Mouse (Mus musculus) stomach, embryonic 14.5 days (tissue): Measurements from ENCODE around the gene Acad10. TPM values are rescaled to one million over a fixed set of nuclear protein-coding genes. Genes with fewer than 3 reads are reported as not detected.
A peak's percentile ranks its signal among the peaks of the same experiment; 100 is the strongest.
"Not testable (repeated sequence)": the region's sequence is repeated elsewhere in the genome, so short reads cannot be mapped to it uniquely, and the experiment has no call there.

ENCODE experiments used
- ATAC-seq: fragments of 200-750 bp; cut with Nextera tagmentation; 2 replicates; pipeline ENCODE4 v1.8.0; 2017; ENCODE audit warnings: low read depth, moderate TSS enrichment; ENCODE audit not compliant: insufficient number of reproducible peaks, insufficient read depth, low FRiP score
- H3K27ac ChIP-seq: fragments of 300-500 bp; sonication (generic); 2 replicates; pipeline ENCODE4 v1.5.1; 2014; ENCODE audit warnings: mild to moderate bottlenecking, low read length, moderate library complexity, mixed read lengths
- H3K27me3 ChIP-seq: fragments of 300-500 bp; sonication (generic); 2 replicates; pipeline ENCODE4 v1.6.1; 2014; ENCODE audit warnings: low read length, control low read depth, mixed read lengths; ENCODE audit not compliant: control insufficient read depth, insufficient read depth
- H3K36me3 ChIP-seq: fragments of 300-500 bp; sonication (generic); 2 replicates; pipeline ENCODE4 v1.6.1; 2014; ENCODE audit warnings: mild to moderate bottlenecking, control low read depth, low read length, moderate library complexity, mixed read lengths; ENCODE audit not compliant: control insufficient read depth, insufficient read depth
- H3K4me1 ChIP-seq: fragments of 300-500 bp; sonication (generic); 2 replicates; pipeline ENCODE4 v1.6.1; 2014; ENCODE audit warnings: low read length, control low read depth, mixed read lengths; ENCODE audit not compliant: control insufficient read depth, insufficient read depth
- H3K4me2 ChIP-seq: fragments of 300-500 bp; sonication (generic); replicated peaks from 2 replicates; pipeline ENCODE4 v1.6.1; 2014; ENCODE audit warnings: low read depth, low read length, control low read depth
- H3K4me3 ChIP-seq: fragments of 300-500 bp; sonication (generic); 2 replicates; pipeline ENCODE4 v1.5.1; 2014; ENCODE audit warnings: low read depth, low read length, control low read depth
- H3K9ac ChIP-seq: fragments of 300-500 bp; sonication (generic); replicated peaks from 2 replicates; pipeline ENCODE4 v1.6.1; 2014; ENCODE audit warnings: low read depth, mild to moderate bottlenecking, control low read depth, low read length, moderate library complexity, mixed read lengths
- H3K9me3 ChIP-seq: fragments of 300-500 bp; sonication (generic); 2 replicates; pipeline ENCODE4 v1.6.1; 2016; ENCODE audit warnings: low read depth, low read length, control low read depth; ENCODE audit not compliant: control insufficient read depth
- WGBS: fragments of 180-500 bp; shearing (Covaris S2); extraction: QIAGEN DNeasy Blood & Tissue Kit; methylation state at CpG from one replicate; pipeline ENCODE4 v1.1.7; 2014; 5-methylcytosine and 5-hydroxymethylcytosine counted together
- polyA plus RNA-seq: library from polyadenylated mRNA; unstranded; fragments of >200 nt; fragmentation: Nextera tagmentation; extraction: Ambion mirVana; gene quantifications from 2 replicates; pipeline ENCODE4 v1.2.1, GENCODE M21; 2014

Gene Acad10
- polyA plus RNA-seq, 1 experiment from 2014 or later, result 2.3 TPM

DNA sequence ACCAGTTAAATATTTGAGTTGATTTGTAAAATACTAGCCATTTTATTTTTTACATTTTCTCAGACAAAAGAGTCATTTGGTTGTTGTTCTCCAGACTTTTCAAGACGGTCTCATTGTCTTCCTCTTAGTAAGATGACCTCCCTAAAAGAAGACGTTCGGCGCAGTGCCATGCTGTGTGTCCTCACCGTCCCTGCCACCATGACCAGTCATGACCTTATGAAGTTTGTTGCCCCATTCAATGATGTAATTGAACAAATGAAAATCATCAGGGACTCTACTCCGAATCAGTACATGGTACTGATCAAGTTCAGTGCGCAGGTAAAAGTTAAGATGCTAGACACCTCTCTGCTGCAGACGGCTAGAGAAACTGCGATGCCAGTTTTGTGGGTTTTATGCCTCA, 4.7 kb upstream of the Acad10 start:
- peaks cover 29% of the 10 kb centered on the region for H3K36me3 ChIP-seq
- no peaks in the 10 kb centered on the region for H3K9me3 ChIP-seq
- H3K27ac ChIP-seq, result no peak overlapping the region
- 93% methylated on average over 9 of the region's 9 CpGs for WGBS
- no peaks in the 10 kb centered on the region for H3K27me3 ChIP-seq
- H3K4me2 ChIP-seq, result no peak overlapping the region
- no peak overlapping the region for H3K9ac ChIP-seq
- H3K4me1 ChIP-seq, result peaks cover 10% of the 10 kb centered on the region; the same call in 1 of the 2 replicates
- H3K4me3 ChIP-seq, result no peak overlapping the region
- no peak for ATAC-seq

DNA sequence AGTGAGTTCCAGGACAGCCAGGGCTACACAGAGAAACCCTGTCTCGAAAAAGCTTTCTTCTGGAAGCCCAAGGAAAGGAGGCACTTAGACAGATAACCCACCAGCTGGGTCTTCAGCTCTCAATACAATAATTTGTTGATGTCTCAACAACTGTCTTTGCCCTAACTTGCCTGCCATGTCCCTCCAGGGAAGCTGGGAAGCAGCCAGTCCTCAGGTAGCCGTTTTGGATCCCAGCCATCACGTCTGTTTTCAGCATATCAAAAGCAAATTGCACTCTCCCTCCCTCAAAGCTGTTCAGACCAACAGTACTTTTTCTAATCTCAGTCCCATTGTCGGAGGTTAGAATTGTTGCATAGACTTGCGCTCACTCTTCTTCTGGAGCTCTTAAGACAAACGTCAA, 3.8 kb upstream of the Acad10 start:
- Histone ChIP-seq H3K27me3 (no peaks in the 10 kb centered on the region), H3K36me3 (peaks cover 29% of the 10 kb centered on the region), H3K4me1 (peaks cover 12% of the 10 kb centered on the region; the same call in 1 of the 2 replicates), H3K27ac (no peak overlapping the region), H3K9me3 (no peaks in the 10 kb centered on the region), H3K4me3 (no peak overlapping the region), H3K4me2 (no peak overlapping the region), H3K9ac (no peak overlapping the region)
- WGBS, result 87% methylated on average over 6 of the region's 6 CpGs
- ATAC-seq, result no peak

DNA sequence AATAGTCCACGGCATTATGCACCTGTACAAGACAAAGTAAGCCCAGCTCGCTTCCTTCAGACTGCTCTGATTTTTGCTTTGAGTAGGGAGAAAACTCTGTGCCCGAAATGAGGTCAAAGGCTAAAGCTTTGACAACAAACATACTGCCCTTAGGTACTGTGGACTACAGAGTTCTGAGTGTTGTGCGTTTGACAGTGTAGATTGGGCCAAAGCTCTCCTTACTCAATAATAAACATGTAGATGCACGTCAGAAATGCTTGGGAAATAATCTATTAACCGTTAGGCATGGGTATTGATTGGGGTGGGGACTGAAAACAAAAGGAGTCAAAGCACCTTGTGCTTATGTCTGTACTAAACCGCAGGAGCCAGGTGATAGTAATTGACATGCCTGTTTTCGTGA, 3.1 kb upstream of the Acad10 start:
- Histone ChIP-seq H3K27me3 (no peaks in the 10 kb centered on the region), H3K9ac (no peak overlapping the region), H3K4me1 (peaks cover 12% of the 10 kb centered on the region; the same call in 1 of the 2 replicates), H3K4me2 (no peak overlapping the region), H3K4me3 (no peak overlapping the region), H3K27ac (no peak overlapping the region), H3K36me3 (peaks cover 29% of the 10 kb centered on the region), H3K9me3 (no peaks in the 10 kb centered on the region)
- no peak for ATAC-seq
- WGBS, result 78% methylated on average over 8 of the region's 8 CpGs

DNA sequence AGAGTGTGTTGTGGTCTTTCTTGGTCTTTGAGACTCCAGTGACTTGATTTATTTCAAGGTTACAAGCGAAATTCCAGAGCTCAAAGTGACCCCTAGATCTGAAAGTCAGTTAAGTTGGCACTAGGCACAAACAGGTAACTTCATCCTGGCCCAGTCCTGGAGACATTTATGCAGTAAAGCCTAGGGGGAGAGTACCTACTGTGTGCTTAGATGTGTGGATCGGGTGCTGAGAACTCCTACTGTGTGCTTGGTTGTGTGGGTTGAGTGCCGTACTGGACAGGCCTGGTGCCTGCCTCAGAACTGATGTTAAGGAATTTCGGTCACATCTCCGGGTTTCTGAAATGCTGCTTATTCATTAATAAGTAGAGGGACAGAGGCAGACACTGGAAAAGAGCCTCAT, 1.2 kb upstream of the Acad10 start:
- Histone ChIP-seq H3K4me1 (peaks cover 12% of the 10 kb centered on the region; the same call in 1 of the 2 replicates), H3K9ac (peak overlapping the region; percentile 84), H3K36me3 (peaks cover 18% of the 10 kb centered on the region), H3K9me3 (no peaks in the 10 kb centered on the region), H3K27me3 (no peaks in the 10 kb centered on the region), H3K4me3 (peak overlapping the region; percentile 98), H3K27ac (no peak overlapping the region), H3K4me2 (peak overlapping the region; percentile 86)
- 81% methylated on average over 5 of the region's 5 CpGs for WGBS
- ATAC-seq, result no peak

DNA sequence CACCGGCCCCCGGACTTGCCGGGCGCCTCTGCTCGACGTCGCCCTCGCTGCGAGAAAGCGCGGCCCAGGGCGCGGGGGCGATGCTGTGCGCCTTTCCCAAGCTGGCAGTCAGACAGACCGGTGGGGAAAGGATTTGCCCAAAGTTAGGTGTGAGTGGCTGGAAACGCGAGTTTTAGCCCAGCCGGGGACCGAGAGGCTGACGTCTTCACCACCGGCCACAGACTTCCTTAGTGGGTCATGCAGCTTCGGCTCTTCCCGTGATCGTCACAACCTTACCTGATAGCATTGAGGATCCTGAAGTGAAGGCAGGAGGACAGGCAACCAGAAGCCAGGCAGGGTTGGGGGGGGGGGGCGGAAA, 562 bp upstream of the Acad10 start:
- Histone ChIP-seq H3K9me3 (no peaks in the 10 kb centered on the region), H3K36me3 (peaks cover 13% of the 10 kb centered on the region), H3K4me3 (peak overlapping the region; percentile 98), H3K4me2 (peak overlapping the region; percentile 86), H3K9ac (peak overlapping the region; percentile 84), H3K27ac (peak overlapping the region; percentile 48; the same call in 1 of the 2 replicates), H3K27me3 (no peaks in the 10 kb centered on the region), H3K4me1 (peaks cover 12% of the 10 kb centered on the region; the same call in 1 of the 2 replicates)
- ATAC-seq, result peak; percentile 12; the same call in 1 of the 2 replicates
- under 1% methylated on average over 26 of the region's 26 CpGs for WGBS

DNA sequence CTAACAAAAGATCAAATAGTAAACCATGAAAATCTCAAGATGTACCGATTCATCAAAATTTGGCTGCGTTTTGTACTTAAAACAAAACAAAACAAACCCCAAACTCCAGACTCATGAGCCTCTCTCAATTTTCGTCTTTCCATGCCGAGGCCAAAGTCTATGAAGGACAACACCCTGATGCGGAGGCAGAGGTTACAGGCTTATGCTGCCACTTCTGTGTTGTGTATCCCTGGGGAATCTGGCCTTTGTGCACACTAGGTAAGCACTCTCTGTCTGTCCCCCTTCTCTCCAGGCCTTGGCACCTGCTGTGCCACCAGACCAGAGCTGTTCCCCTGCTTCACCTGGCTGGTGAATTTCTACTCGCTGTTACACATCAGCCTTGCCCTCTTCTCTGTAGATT, 2.7 kb downstream of the Acad10 start:
- H3K27me3 ChIP-seq, H3K9ac ChIP-seq, H3K4me3 ChIP-seq, H3K9me3 ChIP-seq, H3K4me2 ChIP-seq, H3K36me3 ChIP-seq, ATAC-seq, H3K27ac ChIP-seq: not testable (repeated sequence)
- 83% methylated on average over 6 of the region's 6 CpGs for WGBS
- H3K4me1 ChIP-seq, result peaks cover 12% of the 10 kb centered on the region; the same call in 1 of the 2 replicates

DNA sequence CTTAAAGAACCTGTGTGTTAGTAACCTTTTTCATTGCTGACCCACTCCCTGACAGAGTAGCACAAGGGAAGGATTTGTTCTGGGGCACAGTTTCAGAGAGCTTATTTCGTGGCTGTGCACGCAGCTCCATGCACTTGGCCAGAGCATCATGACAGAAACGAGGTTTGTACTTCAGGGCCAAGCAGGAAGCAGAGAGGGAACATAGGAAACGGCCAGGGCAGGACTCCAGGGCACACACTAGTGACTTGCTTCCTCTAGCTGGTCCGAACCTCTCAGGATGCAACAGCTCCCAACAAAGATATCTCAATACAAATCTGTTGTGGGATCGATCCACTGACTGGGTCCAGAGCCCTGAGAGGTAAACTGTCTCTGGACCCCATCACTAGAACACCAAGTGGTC, 3.4 kb downstream of the Acad10 start:
- H3K4me1 ChIP-seq, H3K27me3 ChIP-seq, H3K9ac ChIP-seq, H3K36me3 ChIP-seq, H3K4me3 ChIP-seq, H3K4me2 ChIP-seq, H3K9me3 ChIP-seq, H3K27ac ChIP-seq, ATAC-seq: not testable (repeated sequence)
- WGBS, result 73% methylated on average over 6 of the region's 6 CpGs

DNA sequence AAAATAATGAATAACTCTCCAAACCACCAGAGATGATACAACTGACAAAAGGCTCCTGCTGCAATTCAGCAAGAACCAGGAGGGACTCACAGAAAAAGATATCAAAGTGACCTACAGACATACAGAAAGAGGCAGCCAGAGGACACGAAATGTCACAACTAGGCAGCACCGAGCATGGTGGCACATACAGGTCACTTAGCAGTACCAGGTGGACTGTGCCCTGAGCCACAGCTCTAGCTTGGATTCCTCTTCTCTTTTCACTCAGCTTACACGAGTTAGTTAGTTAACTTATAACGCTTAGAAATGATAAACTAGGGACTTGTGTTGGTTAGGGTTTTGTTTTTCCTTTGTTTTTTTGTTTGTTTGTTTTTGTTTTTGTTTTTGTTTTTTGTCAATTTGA, 5.8 kb downstream of the Acad10 start:
- H3K4me3 ChIP-seq, result no peak overlapping the region
- no peak overlapping the region for H3K4me2 ChIP-seq
- no peak overlapping the region for H3K27ac ChIP-seq
- no peaks in the 10 kb centered on the region for H3K27me3 ChIP-seq
- no peak overlapping the region for H3K9ac ChIP-seq
- H3K36me3 ChIP-seq, result no peaks in the 10 kb centered on the region
- 0 out of 2 replicates have a peak, but pooled peaks cover under 1% of the 10 kb centered on the region for H3K4me1 ChIP-seq
- ATAC-seq, result no peak
- no peaks in the 10 kb centered on the region for H3K9me3 ChIP-seq
- WGBS, result 76% methylated on average over 4 of the region's 4 CpGs

DNA sequence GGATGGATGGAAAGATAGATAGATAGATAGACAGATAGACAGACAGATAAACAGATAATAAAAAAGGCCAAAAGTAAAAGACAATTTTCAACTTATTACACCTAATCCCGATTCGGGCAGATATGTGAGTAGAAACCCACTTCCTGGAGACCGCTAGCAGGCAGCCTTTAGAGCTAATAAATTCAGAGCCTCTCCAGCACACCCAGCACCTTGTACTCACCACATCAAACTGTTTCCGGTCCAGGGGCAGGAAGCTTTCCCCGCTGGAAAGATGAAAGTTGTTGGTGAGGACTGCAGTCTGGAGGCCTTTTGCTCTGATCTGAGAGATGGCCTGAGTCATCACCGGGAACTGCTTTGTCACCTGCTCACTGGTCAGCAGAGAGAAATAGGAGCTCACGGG, 11.2 kb downstream of the Acad10 start:
- Histone ChIP-seq H3K36me3 (no peaks in the 10 kb centered on the region), H3K9ac (no peak overlapping the region), H3K27ac (no peak overlapping the region), H3K4me1 (no peaks in the 10 kb centered on the region), H3K27me3 (no peaks in the 10 kb centered on the region), H3K4me2 (no peak overlapping the region), H3K9me3 (no peaks in the 10 kb centered on the region), H3K4me3 (no peak overlapping the region)
- no peak for ATAC-seq
- 77% methylated on average over 7 of the region's 7 CpGs for WGBS
